Mouse (Mus musculus): ENCODE results near the gene Stab1.

Gene Stab1

GRCm38 (mm10) chr14:31165010-31165409 lies 3.4 kb downstream of the Stab1 start:
- DNase-seq (ENCODE audit: low read depth): no peak

- no peak for DNase-seq (ENCODE audit: low read depth)
These were observed 4.4 kb downstream of the Stab1 start for GRCm38 (mm10) chr14:31164067-31164466.

GRCm38 (mm10) chr14:31161638-31162037 lies 6.8 kb downstream of the Stab1 start:
- no peak for DNase-seq (ENCODE audit: low read depth)

- no peak for DNase-seq (ENCODE audit: low read depth)
These were observed 7.2 kb downstream of the Stab1 start for GRCm38 (mm10) chr14:31161191-31161590.

GRCm38 (mm10) chr14:31160196-31161150 lies 8.0 kb downstream of the Stab1 start:
- no peak for DNase-seq (ENCODE audit: low read depth)

- DNase-seq (ENCODE audit: low read depth): no peak
These were observed 22.7 kb downstream of the Stab1 start for GRCm38 (mm10) chr14:31145694-31146093.

GRCm38 (mm10) chr14:31141011-31141410 lies 27.4 kb downstream of the Stab1 start:
- no peak for DNase-seq (ENCODE audit: low read depth)

- DNase-seq (ENCODE audit: low read depth): no peak
These were observed 28.3 kb downstream of the Stab1 start for GRCm38 (mm10) chr14:31140141-31140540.

- no peak for DNase-seq (ENCODE audit: low read depth)
These were observed 28.8 kb downstream of the Stab1 start for GRCm38 (mm10) chr14:31139666-31140065.

GRCm38 (mm10) chr14:31138897-31139429 lies 29.5 kb downstream of the Stab1 start:
- DNase-seq (ENCODE audit: low read depth): no peak

GRCm38 (mm10) chr14:31138219-31138896 lies 30.1 kb downstream of the Stab1 start:
- no peak for DNase-seq (ENCODE audit: low read depth)

GRCm38 (mm10) chr14:31137791-31138190 lies 30.6 kb downstream of the Stab1 start:
- DNase-seq (ENCODE audit: low read depth): no peak

- DNase-seq (ENCODE audit: low read depth): no peak
These were observed 31.2 kb downstream of the Stab1 start for GRCm38 (mm10) chr14:31137281-31137595.

GRCm38 (mm10) chr14:31136411-31137280 lies 31.8 kb downstream of the Stab1 start:
- DNase-seq (ENCODE audit: low read depth): no peak

GRCm38 (mm10) chr14:31135495-31136410 lies 32.7 kb downstream of the Stab1 start:
- DNase-seq (ENCODE audit: low read depth): no peak

- DNase-seq (ENCODE audit: low read depth): no peak
These were observed 34.1 kb downstream of the Stab1 start for GRCm38 (mm10) chr14:31134015-31135000.

- DNase-seq (ENCODE audit: low read depth): no peak
These were observed 35.3 kb downstream of the Stab1 start for GRCm38 (mm10) chr14:31133023-31133665.

- DNase-seq (ENCODE audit: low read depth): no peak
These were observed 35.9 kb downstream of the Stab1 start for GRCm38 (mm10) chr14:31132491-31132975.

- no peak for DNase-seq (ENCODE audit: low read depth)
These were observed 36.4 kb downstream of the Stab1 start for GRCm38 (mm10) chr14:31132031-31132430.
